Mouse (Mus musculus) embryonic fibroblast, embryonic 13.5 days (primary cell): ENCODE results near the gene Tfb2m. TPM values are rescaled to one million over a fixed set of nuclear protein-coding genes. Genes with fewer than 3 reads are reported as not detected.

Experiments
- H3K27ac ChIP-seq: 2 replicates; pipeline ENCODE4 v1.5.1; 2012; ENCODE audit warnings: low read length, control low read depth, inconsistent platforms; ENCODE audit not compliant: insufficient read depth
- H3K4me1 ChIP-seq: 2 replicates; pipeline ENCODE4 v1.6.1; 2011; ENCODE audit warnings: low read length; ENCODE audit not compliant: control insufficient read depth, insufficient read depth
- H3K4me3 ChIP-seq: 2 replicates; pipeline ENCODE4 v1.5.1; 2011; ENCODE audit warnings: mild to moderate bottlenecking, control low read depth, low read length; ENCODE audit not compliant: insufficient read depth
- CTCF ChIP-seq: IDR thresholded peaks from 2 replicates; pipeline ENCODE4 v1.5.1; 2011; ENCODE audit warnings: mild to moderate bottlenecking, control low read depth, low read length, moderate library complexity, borderline replicate concordance; ENCODE audit not compliant: insufficient read depth
- POLR2A ChIP-seq: IDR thresholded peaks from 2 replicates; pipeline ENCODE4 v1.6.1; 2011; ENCODE audit warnings: low read depth, mild to moderate bottlenecking, control low read depth, low read length, moderate library complexity
- polyA plus RNA-seq: library from polyadenylated mRNA; stranded (reverse); fragments of >200 nt; gene quantifications from 2 replicates; pipeline ENCODE4 v1.2.4, GENCODE M21; 2011; ENCODE audit warnings: low read depth; ENCODE audit not compliant: missing spikeins, insufficient read length

Gene Tfb2m
- polyA plus RNA-seq, 1 experiment, result 35.1 TPM

DNA sequence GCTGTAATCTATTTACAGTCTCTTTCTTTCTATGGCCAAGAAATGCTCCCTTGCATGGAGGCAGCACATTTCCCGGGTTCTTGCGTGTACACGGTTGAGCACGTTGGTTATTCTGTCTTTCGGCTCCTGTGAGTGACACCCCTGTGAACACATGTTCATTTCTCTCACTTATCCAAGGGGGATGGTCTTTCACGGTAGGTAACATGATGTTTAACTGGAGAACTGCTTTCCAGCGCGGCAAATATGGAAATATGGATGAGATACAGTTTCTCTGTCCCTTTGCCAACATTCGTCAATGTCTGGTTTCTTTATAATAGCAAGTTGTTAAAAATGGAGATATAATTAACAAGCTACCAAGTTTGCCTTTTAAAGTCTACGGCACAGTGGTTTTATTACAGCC, 35.4 kb upstream of the Tfb2m start:
- H3K4me3 ChIP-seq, result no peak overlapping the region
- TF ChIP-seq POLR2A (no peak), CTCF (no peak)
- no peaks in the 10 kb centered on the region for H3K4me1 ChIP-seq
- no peak overlapping the region for H3K27ac ChIP-seq

DNA sequence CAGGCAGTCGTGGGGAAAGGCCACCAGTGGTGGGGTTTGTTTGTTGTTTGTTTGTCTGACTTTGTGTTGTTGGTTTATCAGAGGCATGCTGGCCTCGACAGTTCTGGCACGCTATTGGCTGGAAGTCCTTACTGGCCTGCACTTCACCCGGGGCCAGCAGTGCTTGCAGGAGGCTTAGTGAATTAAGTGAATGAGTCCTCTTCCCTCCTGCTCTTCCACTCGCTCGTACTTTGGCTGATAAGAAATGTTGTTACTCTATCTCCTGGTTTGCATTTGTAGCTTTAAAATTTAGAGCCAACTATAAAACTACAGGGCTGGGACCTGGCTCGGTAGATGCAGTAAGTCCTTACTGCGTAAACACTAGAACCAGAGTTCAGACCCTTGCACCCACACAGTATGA, 34.1 kb upstream of the Tfb2m start:
- Histone ChIP-seq H3K27ac (no peak overlapping the region), H3K4me1 (no peaks in the 10 kb centered on the region), H3K4me3 (no peak overlapping the region)
- TF ChIP-seq CTCF, result no peak
- TF ChIP-seq POLR2A, result no peak

DNA sequence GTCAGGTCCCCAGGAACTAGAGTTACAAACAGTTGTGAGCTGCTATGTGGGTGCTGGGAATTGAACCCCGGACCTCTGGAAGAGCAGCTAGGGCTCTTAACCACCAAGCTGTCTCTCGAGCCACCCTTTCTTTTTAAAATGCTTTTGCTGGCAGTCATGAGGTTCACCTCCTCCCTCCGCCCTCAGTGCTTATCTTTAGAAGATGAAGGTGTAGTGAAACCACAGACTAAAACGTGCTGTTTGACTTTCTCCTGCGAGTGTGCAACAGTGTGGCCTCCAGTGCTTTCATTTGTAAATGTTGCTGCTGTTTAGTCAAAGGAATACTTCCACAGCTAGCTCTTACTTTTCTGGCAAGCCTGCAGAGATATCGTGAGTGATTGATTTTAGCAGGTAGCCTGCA, 32.6 kb upstream of the Tfb2m start:
- peaks cover 7% of the 10 kb centered on the region for H3K4me1 ChIP-seq
- H3K27ac ChIP-seq, result no peak overlapping the region
- TF ChIP-seq POLR2A (no peak), CTCF (no peak)
- no peak overlapping the region for H3K4me3 ChIP-seq

DNA sequence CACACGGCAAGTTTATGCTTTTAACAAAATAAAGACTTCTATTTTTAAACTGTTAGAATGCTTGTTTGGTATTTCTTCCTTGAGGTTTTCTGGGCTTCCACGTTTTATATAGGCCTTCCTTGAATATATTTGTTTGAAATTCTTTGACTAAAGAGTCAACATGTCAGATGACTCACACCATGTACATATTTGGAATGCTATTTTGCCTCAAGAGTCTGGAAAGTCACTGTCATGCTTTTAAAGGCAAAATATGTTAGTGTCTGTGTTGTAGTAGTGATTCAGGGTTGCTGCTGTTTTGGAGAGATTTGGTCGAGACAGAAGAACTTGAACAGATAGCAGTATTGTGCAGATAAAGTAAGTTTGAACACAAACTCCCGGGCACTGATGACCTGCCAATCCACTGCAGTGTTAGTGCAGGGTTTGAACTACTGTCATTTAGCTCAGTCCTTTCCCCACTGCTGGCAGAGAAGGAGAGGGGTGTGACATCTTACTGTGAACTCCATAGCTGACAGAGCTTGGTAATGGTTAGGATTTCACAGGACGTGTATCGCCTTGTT, 27.7 kb upstream of the Tfb2m start:
- H3K4me1 ChIP-seq, result peaks cover 17% of the 10 kb centered on the region

DNA sequence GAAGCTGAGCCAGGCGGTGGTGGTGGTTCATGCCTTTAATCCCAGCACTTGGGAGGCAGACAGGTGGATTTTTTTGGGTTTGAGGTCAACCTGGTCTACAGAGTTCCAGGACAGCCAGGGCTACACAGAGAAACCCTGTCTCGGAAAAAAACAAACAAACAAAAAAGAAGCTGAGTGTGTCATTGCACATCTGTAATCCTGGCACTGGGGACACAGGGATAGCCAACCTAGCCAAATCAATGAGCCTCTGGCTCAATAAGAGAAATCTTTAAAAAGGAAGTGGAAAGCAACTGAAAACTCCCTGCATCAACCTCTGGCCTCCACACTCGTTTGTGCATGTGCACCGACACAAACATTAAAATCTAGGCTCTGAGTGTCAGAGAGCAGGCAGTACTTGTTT, 25.6 kb upstream of the Tfb2m start:
- Histone ChIP-seq H3K4me1 (peaks cover 21% of the 10 kb centered on the region), H3K4me3 (no peak overlapping the region), H3K27ac (no peak overlapping the region)
- TF ChIP-seq CTCF, result no peak
- no peak for TF ChIP-seq POLR2A

More for the DNA sequence above, 27.7 kb upstream of the Tfb2m start:
- TF ChIP-seq POLR2A (no peak), CTCF (no peak)
- Histone ChIP-seq H3K27ac (peak overlapping the region; percentile 96), H3K4me3 (no peak overlapping the region)

DNA sequence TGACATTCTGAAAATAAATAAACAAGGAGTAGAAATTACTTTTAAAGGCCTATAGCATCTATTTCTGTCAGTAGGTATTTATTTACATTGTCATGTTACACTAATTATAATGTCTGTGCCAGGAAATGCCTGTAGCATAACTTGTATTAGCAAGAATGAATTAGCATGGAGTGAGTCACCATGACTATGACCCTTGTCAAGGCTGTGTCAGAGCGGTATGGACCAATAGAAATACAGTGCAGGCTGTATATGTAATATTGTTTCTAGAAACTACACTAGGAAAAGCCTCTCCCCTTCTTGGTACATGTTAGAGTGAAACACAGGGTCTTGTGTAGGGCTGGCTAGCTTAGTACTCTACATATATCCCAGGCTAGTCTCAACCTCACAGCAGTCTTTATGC, 24.4 kb upstream of the Tfb2m start:
- TF ChIP-seq CTCF (no peak), POLR2A (no peak)
- Histone ChIP-seq H3K27ac (peak overlapping the region; percentile 80), H3K4me1 (peaks cover 21% of the 10 kb centered on the region), H3K4me3 (no peak overlapping the region)

DNA sequence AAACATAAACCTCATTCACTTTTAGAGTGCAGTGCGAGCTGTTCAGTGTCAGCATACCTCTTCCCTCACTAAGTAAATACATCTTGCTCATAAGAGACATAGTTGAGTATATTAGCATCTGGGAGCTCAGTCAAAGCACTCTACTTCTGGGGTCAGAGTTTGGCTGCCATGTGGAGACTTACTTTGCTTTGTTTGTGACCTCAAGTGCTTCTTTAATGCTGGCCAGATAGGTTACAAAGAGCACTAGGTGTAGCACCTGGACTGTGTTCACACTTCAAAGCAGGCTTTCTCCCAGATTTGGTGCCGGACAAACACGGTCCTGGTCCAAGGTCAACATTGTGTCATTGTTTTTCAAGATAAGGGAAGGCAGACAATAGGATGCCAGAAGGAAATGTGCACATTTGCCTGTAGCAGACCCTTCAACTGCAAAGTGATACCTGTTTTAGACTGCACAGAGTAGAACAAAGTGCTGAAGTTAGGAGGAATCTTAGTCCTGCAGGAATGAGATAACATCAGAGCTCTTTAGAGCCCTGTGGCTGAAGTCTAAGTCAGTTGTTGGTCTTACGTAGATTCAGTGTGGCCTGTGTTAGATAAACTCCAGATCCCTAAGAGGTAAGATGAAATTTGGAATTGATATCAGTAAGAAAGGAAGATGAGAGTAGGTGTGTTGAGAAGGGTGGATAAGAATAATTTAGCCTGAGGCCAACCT, 22.8 kb upstream of the Tfb2m start:
- no peak overlapping the region for H3K4me3 ChIP-seq
- TF ChIP-seq CTCF (no peak), POLR2A (no peak)
- peak overlapping the region; percentile 7; the same call in 1 of the 2 replicates for H3K27ac ChIP-seq
- H3K4me1 ChIP-seq, result peaks cover 16% of the 10 kb centered on the region

DNA sequence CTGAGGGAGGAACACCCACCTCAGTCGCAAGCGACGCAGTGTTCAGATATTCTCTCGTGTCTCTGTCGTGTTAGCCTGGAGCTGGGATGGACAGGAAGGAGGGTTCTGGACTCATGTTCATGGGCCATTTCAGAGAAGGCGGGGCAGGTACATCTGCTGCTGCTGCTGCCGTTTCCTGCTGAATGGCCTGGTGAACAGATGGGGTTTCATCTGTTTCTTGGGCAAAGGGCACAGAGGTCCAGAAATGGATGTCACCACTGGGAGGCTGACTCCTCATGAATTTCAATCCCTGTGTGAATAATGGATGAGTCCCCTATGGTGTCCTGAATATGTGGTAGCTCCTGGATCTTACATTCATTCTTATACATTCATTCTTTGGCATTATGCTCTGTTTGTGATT, 21.5 kb upstream of the Tfb2m start:
- no peak overlapping the region; the same call in 1 of the 2 replicates for H3K27ac ChIP-seq
- H3K4me1 ChIP-seq, result peaks cover 15% of the 10 kb centered on the region
- TF ChIP-seq POLR2A (no peak), CTCF (no peak)
- no peak overlapping the region for H3K4me3 ChIP-seq

DNA sequence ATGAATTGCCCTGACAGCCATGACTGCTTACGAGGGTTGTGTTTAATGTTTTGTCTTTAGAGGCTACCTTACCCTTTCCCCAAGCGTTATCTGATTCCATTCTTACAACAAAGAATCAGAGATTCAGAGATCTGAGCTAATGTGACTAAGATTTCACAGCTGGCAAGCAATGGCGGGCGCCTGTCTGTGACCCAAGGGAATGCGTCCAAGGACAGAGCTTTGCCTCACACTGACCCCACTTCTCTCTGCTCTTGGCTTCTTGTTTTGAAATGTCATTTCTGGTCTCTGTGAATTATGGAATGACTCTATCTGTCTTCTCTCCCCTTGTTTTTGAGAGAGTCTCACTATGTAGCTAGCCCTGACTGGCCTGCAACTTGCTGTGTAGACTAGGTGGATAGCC, 17.9 kb upstream of the Tfb2m start:
- no peak overlapping the region for H3K27ac ChIP-seq
- TF ChIP-seq POLR2A (no peak), CTCF (no peak)
- no peak overlapping the region for H3K4me3 ChIP-seq
- H3K4me1 ChIP-seq, result peaks cover 9% of the 10 kb centered on the region

DNA sequence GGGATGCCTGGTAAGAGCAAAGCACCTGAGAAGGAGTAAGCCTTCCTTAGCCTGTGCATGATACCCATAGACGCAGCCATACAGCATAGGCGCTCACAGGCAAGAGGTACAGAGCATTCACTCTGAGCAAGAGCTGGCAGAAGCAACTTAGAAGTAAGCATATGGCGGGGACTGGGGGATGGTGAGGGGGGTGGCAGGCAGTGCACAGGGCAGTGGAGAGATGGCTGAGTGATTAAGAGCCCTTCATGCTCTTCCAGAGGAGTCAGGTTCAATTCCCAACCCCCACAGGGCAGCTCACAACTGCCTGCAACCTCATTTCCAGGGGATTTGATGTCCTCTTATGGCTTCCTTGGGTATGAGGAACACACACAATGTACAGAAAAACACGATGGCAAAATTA, 17.1 kb upstream of the Tfb2m start:
- Histone ChIP-seq H3K4me1 (peaks cover 5% of the 10 kb centered on the region), H3K4me3 (no peak overlapping the region)

More for the DNA sequence above, 17.1 kb upstream of the Tfb2m start:
- no peak for TF ChIP-seq POLR2A
- TF ChIP-seq CTCF, result no peak
- no peak overlapping the region for H3K27ac ChIP-seq
